Mouse (Mus musculus): ENCODE data around the gene Chchd3.

GRCm38 (mm10) chr6:33042880-33043279, 17.2 kb downstream of the Chchd3 start:
- TF ChIP-seq GATA2 (IDR thresholded peaks at IDR 0.05; ENCODE audit: borderline replicate concordance, low read depth, low read length): no peak
- no peak for TF ChIP-seq GATA1 (IDR thresholded peaks at IDR 0.05; ENCODE audit: borderline replicate concordance, low read length)
- no peak for TF ChIP-seq CTCF (IDR thresholded peaks at IDR 0.05; ENCODE audit: low read depth, low read length)
- TF ChIP-seq POLR2AphosphoS5 (IDR thresholded peaks at IDR 0.05; ENCODE audit: insufficient replicate concordance, low read depth, low read length): no peak
- TF ChIP-seq TAL1 (conservative IDR thresholded peaks at IDR 0.05; ENCODE audit: low read depth, low read length): no peak

Measured in G1E (cell line).